Mouse (Mus musculus) brain, embryonic 18.5 days (tissue): ENCODE results near the gene Rab5a.

Experiments used
- DNase-seq: peaks from one replicate; pipeline ENCODE4 v3.0.0-alpha.2; 2012; ENCODE audit warnings: low read depth, low spot score

Gene Rab5a

DNA sequence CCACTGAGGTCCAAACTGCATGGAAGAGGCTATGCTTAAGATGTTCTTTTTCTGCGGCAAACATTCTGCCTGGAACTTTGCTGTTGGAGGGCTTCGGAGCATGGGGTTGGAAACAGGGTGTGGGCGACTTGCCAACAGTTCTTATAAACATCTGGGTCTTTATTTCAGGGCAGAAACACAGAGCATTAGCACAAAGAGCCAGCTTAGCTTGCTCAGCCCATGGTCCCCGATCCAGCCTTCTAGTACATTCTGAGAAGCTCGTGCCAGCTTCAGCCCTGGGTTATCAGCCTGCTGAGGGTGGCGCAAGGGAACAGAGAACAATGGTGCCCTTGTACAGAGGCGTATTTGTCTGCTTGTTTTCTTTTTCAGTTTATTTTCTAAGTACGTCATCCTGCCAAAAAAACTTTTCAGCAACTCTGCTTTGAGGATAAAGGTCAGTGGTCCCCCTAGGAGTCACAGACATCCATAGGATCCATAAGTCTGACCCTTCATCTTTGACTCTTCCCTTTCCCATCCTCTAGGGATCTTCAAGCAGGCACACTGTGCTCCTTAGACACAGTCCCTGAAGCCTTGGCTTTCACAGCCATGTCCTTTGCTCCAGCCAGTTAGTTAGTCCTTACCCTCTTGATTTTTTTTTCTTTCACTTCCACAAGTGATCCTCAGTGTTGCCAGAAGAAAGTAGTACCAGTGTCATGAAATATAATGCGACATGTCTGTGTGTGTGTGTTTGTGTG is 64.7 kb downstream of the Rab5a start:
- DNase-seq: no peak

DNA sequence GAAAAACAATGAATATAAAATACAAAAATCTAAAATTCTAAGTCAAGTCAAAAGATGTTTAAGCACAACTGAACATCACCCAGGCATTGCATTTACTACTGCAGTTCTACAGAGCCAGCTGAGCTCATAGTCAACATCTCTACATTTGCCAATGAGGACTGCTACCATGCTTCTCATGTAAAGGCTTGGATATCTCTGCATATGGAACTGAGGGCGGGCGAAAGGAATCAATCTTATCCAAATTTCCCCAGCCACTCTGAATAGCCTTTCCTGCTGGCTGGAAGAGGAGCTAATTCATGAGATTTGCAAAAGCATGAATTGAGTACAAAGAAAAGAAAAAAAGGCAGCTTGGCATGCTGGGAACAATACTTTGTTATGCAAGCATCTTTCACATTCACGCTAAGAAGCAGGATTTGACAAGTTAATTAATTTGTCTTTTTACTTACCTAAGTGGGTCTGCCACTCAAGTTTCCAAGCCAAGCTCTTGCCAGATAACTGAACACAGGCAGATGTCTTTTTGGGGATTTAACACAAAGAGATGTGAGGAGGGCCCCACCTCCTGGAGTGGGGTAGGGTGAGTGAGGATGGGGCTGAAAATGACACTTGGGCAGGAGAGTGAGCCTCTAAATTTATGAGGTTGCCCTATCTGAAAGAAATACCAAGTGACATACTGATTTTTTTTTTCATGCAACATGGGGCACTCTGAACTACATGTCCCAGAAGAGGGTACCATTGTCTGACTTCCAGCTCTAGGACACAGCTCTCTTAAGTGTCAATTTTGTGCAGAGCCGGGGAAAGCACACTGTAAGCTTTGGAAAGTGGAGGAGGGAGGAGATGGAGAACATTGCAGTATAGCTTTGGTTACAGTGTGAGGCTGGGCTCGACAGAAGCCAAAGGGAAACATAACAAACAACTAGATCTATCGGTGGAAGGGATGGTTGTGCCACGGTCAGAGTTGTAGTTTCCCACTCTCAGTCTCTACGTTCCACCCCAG is 72.6 kb downstream of the Rab5a start:
- DNase-seq: no peak

GRCm38 (mm10) chr17:53554088-53554487 is 75.1 kb downstream of the Rab5a start:
- DNase-seq: no peak

DNA sequence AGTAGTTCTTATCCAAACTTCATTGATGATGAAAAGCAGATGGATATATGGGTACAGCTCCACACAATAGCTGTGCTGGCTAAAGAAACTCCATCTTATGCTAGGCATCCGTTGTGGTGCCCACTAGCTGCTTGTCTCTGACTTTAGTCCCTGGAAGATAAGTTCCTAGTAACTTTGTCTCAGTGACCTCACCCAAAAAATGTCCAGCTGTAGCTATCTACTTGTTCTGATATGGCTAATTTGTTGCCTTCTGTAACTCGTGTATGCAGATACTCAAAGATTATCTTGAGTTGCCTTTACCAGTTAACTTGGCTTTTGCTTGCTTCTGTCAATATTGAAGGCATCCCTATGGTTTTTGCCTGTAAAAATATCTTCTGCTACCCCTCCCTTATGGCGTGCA is 75.8 kb downstream of the Rab5a start:
- no peak for DNase-seq
